Mouse (Mus musculus): ENCODE measurements at regions not wholly inside any gene's neighbourhood (a gene's known extent, or its start where the extent isn't known, plus 50 kb on each side); places are given as distances from the start of the nearest gene placed in this dataset.

GRCm38 (mm10) chr1:63916907-63917650 is 148.0 kb upstream of the 4933402D24Rik start:
- TF ChIP-seq POLR2A (IDR thresholded peaks at IDR 0.05; ENCODE audit: extremely low read depth, insufficient read depth, low read length) = no peak
- TF ChIP-seq CTCF (IDR thresholded peaks at IDR 0.05; ENCODE audit: low read depth, low read length) = no peak
